Mouse (Mus musculus): Measurements from ENCODE around the gene Wdr78.

Gene Wdr78

DNA sequence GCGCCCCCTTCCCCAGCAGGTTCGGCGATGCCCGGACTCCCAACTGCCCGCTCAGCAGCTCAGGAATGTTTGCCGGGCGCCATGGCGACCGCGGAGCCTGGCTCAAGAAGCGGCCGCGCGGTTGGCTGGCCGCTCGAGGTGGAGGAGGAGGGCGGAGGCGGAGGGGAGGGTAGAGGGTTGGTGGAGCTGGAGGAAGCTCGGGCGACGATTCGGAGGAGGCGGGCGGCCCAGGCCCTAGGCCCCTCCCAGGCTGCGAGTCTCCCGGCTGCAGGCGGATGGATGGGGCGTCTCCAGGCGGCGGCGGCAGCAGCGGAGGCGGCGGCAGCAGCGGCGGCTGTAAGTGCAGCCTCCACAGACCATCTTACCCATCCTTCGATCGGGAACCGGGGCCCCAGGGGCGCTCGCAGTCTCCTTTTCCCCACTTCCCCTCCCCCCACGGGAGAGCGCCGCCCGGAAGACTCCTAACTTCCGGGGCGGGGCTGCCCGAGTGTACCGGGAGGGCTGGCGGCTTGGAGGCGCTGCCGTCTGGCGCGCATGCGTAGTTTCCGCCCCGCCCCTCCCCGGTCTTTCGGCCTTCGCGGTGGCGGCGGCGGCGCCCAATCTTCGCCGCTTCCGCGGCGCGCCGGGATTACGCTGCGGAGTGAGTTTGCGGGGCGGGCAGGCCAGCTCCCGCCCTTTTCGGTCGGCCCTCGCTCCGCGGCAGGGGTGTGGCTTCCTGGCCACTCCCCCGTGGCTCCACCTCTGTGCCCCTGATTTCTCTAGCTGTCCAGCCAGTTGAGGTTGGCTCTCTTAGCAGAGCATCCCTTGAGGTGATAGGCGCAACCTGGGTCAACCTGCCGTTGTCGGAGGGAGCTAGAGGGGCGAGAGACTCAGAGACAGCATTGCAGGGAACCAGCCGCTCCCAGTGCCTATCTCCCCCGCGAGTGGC lies at the start of gene Wdr78, which contains the start of gene Mier1:
Gene Wdr78 (minus strand): TSS at position 372 of the 928 bp plus-strand sequence.
Gene Mier1 (plus strand): TSS at position 207 of the 928 bp plus-strand sequence.
- DNase-seq = peak; percentile 96

DNA sequence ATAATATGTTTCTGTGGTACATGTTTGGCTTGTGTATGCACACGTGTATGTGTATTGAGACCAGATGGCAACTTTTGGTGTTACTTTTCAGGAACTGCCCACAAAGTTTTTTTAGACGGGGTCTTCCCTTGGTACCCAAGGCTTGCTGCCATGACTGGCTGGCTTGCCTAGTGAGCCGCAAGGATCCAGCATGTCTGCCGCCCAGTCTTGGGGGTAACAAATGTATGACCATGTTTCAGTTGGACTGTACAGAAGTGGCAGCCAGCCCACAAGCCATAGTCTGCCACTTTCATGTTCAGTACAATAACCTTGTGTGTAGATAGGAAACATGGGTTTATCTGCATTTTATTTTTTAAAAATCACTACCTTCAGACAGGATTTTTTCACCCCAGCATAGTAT lies 44.4 kb upstream of the Wdr78 start:
- no peak for DNase-seq

DNA sequence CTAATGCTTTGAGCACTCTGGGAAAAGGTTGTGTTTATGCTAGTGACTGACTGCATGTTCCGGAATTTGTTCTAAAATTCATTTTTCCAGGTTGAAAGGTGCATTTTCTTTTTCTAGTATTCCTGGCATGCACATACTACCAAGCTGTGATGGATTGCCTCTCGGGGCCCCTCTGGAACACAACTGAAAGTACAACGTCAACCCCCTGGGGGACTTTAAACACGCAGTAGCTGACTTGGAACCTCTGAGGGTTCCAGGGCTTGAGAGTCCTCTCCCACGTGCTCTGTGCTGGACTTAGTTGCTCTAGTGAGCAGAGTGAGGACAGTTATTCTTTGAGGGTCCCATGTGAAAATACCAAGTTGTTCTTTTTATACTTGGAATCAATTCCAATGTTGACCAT lies 37.6 kb upstream of the Wdr78 start:
- no peak for DNase-seq

DNA sequence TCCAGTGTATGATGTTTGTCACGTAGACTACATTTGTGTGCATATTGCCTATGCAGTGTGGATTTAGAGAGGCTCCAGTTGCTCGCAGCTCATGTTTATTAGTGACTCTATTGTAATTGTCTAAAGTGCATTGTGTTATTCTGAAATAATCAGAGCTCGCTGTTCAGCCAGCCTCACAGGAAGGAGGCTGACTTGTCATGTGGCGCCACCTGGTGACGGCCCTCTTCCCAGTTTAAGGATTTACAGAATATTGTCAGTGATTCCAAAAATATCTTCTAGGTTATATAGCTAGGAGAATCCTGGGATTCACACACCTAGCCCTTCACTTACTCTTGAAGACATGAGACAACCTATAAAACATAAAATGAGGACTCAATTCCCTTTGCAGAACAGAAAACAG lies 32.0 kb upstream of the Wdr78 start:
- peak; percentile 40 for DNase-seq

DNA sequence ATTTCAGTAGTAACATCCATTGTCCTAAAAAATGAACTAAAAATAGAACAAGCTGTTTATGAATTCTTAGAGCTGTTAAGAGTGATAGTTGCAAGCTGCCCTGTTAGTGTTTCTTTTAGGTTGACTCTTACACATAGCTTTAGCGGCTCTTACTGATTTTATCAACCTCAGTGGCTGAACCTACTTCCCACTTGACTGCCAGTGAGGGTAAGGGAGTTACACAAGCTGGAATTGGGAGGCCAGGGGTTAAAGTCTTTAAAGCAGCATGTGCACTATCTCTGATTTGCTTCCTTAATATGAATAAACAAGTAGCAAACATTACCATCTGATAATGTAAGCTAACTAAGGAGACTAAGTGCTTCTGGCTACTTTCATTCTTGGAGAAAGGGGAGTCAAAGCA lies 22.6 kb upstream of the Wdr78 start:
- no peak for DNase-seq

DNA sequence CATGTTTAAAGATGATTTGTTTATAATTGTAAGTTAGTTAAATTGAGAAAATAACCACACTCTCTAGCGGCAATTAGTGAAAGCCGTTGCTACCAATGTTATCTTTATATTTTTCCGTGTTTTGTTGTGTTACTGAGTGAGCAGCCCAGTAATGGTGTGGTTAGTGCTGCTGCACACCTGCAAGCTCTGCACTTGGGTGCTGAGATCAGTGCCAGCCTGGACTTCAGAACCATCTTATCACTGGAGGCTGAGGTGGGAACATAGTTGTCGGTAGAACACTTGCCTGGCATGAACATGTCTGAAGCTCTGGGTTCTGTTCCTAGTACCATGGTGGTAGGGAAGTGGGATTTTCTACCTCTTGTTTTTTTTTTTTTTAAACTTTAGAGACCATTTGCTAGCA lies 12.2 kb upstream of the Wdr78 start:
- no peak for DNase-seq

DNA sequence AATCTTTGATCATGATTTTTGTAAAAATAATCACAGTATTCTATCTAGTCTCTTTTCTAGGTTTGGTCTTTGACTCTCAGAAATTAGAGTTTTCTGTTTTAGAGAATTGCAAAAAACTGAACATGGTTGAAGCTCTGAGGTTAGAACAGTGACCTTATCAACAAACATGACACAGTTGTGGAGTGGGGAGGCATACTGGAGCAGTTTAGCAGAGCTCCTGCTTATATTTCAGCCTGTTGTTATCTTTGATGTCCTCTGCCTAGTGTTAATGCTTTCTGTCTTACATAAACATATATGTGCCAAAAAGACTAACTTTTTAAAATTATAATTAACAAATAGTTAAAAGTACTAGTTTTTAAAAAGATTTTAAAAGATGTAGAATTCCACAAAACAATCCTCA lies 9.3 kb upstream of the Wdr78 start:
- DNase-seq = no peak

DNA sequence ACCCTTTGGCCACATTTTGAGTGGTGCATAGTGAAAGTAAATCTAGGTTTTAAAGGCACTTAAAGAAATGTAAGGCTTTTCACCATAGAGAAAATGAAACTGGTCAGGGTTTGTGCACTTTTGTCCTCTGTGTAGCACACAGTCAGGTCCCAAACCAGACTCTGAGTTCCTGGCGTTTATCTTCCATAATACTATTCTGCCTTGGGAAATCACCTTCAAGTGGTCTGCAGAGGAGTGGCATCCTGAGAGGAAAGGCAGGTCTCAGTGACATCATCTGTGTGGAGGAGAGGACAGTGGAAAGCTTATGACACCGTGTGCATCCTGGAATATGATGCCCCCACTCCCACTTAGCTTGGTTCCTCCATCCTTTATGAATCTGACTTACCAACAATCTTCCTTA lies 8.7 kb upstream of the Wdr78 start:
- DNase-seq = no peak

DNA sequence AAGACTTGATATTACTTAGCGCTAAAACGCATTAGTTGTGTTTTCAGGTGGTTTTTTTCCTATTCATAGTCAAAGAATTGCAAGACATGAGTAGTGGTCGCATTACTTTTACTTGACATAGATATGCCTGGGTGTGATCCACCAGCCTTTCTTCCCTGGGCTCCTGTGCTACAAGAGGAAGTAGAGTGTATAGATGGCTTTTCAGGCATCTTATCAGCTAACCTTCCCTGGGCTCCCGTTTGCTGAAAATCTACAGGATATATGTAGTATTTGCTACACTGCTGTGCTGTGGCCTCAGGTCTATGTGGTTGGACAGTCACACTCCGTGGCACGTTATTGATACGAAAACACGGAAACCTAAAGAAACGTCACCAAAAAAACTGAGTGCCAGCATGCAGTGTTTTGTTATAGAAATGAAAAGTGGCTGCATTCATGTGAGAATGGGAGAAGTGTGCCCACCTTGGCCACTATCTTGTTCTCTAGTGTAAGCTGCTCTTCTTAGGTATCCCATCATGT lies 6.6 kb upstream of the Wdr78 start:
- DNase-seq = no peak

DNA sequence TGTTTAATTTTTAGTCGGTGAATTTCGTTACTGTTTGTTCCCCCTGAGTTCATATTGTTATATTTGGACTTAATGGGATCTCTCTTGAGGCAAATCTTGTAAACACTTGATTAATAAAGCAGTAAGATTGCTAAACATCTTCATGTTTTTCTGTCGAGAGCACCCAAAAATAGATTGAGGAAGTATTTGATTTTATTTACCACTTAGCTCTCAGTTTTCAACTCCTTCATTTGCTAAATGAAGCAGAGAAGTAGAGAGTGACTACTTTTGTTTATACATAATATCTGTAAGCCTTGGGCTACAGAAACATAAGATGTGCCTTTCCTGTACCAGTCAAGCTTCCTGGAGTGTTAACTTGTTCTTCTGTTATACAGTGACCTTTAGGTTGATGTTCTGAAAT lies 6.0 kb upstream of the Wdr78 start:
- no peak for DNase-seq

DNA sequence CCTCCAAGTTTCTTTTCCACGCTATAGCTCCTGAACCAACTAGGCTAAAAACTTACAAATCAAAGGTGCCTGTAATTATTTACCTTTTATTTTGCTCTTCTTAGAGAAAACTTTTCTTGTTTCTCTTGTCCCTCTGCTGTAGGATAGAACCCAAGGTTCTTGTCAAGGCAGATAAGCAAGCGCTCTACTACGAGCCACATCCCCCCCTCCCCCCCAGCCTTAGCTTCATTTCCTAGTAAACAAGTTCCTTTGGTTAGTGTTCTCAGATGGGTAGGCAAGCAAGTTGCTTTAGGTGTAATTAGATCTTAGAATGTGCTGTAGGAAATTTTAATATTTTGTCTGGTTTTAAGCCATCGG lies 5.7 kb upstream of the Wdr78 start:
- no peak for DNase-seq

DNA sequence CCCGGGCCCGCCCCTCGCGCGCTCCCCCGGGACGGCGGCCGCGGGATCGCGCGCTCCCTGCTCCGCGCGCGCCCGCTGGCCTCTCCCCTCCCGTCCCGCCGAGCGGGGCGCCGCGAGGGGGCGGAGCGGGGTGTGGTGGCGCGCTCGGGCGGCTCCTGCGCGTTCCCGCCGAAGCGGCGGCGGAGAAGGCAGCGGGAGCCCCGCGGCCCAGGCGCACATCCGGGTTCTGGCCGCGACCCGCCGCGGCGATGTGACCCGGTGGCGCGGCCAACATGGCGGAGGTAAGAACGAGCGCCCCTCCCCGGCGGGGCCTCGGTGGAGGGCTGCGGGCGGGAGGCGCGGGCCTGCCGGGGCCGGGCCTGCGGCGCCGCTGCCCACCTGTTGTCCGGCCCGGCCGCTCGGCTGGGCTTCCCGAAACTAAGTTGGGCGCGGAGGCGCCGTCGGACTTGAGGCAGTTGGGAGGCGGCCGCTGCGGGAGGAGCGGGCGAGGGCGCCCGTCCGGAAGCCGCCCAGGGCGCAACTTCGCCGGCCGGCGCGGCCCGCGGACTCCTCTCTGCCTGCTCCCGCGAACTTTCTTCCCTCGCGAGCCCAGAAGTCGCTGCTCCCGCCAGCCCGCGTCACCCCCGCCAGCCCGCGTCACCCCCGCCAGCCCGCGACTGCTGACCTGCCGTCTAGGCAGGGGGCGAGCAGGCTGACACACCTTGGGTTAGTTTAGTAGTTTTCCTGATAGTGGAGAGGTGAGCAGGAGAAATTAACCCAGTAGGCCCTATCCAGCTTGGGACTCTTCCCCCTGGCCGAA lies 5.1 kb upstream of the Wdr78 start:
- peak; percentile 83 for DNase-seq

DNA sequence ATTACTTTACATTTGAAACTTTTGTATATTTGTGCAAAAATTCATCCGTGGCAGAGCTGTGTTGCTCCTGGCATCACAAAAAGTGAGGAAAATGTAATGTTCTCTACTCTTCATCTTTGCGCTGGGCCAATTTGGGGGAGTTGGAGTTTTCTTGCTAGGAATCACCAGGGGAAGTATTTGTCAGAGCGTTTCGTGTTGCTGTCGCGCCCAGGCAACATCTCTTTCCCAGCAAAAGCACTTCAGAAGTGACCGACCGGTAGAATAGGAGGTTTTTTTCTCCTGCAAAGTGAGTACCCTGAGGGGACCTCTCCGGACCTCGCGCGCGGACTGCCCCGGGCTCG lies 4.5 kb upstream of the Wdr78 start:
- DNase-seq = no peak

DNA sequence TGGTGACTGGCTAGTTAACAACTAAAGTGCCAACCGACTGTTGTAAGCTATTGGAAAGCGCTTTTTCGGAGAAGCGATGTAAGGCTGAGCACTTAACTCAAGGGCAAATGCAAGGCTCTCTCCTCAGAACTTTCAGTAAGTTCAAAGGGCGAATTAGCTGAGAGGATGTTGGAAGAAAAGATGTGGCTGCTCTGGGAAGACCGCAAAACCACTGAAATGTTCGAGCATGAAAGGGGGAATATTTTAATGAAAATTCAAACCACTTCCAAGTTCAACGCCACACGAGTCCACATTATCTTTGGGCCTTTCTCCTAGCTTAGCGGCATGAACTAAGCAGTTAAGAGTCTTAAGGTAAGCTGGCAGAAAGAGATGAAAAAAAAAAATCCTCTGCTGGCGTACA lies 953 bp downstream of the Wdr78 start:
- no peak for DNase-seq

DNA sequence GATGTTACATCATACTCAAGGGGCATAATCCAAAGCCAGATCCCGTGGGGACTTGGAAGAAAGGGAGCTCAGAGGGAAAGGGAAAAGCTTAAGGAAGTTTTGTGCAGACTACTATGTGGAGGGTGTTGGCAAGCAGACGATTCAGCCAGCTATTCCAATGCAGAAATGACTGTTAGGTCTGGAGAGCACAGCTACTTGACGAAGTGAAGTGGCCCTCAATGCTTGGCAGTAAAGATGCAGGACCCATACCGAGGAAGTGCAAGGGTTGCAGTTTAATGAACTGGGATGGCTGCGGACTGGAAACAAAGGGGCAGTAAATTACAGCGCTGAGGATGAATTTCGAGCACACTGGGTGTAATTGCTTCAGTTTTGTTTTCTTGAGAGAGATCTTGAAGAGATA lies 1.7 kb downstream of the Wdr78 start:
- DNase-seq = no peak

DNA sequence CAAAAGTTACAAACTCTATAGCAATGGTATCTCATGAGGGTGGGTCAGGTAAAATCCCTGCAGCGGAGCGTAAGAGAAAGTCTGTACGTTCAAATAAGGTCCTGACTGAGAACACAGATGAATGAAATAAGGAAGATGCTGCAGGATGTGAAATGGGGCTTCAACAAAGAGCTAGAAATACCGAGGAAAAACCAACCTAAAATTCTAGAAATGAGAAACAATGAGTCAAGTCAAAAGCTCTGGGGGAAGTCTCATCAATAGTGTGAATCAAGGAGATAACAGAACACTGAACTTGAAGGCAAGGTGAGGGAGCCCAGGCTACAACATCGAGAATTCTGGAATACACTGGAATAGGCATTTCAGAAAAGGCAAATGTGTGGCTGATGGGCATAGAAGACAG lies 15.8 kb downstream of the Wdr78 start:
- no peak for DNase-seq

DNA sequence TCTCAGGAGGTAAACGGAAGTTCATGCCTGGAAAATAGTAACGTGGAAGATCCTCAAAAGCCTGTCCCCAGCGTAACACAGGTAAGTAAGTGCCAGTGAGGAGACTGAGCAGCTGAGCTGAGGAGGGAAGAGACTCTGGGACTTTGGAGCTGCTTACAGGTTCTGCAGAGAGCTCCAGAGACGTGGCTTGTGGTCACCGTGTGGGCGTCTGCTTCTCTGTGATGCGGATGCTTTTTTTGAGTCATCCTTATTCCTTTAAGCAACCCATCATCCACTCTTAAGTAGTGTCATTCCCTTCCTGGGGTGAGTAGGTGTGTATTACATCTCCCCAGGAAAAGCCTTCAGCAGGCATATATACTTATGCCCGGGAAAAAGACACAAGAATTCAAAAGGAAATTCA lies 18.4 kb downstream of the Wdr78 start:
- no peak for DNase-seq

DNA sequence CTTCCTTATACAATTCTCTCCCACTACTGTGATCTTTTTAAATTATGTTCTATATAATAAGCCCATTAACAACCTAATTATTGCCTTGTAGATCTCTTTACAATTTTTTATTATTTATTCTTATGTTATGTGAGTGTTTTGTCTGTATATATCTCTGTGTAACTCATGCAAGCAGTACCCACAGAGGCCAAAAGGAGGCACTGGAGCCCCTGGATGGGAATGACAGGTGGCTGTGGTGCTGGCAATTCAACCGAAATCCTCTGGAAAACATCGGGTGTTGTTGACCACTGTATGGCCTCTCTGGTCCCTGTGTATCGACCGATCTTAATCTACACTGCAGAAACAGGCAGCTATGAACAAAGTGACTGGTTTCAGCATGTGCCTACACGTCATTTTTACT lies 29.1 kb downstream of the Wdr78 start:
- DNase-seq = no peak

DNA sequence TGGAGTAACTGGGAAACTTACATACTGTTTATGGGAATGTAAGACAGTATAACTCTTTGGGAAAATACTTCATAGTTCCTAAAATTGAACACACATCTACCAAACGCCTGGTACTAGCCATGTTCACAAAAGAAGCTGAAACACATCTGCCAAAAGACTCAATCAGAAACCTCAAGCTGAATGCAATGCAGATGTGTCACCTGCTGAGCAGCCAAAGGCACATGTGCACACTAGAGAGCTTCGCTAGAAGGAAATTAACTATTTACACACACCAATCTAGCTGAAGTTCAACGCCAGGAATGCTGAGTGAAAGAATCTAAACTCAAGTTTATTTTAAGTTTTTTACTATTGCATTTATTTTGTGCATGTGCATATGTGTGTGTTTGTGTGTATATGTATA lies 43.7 kb downstream of the Wdr78 start:
- no peak for DNase-seq

DNA sequence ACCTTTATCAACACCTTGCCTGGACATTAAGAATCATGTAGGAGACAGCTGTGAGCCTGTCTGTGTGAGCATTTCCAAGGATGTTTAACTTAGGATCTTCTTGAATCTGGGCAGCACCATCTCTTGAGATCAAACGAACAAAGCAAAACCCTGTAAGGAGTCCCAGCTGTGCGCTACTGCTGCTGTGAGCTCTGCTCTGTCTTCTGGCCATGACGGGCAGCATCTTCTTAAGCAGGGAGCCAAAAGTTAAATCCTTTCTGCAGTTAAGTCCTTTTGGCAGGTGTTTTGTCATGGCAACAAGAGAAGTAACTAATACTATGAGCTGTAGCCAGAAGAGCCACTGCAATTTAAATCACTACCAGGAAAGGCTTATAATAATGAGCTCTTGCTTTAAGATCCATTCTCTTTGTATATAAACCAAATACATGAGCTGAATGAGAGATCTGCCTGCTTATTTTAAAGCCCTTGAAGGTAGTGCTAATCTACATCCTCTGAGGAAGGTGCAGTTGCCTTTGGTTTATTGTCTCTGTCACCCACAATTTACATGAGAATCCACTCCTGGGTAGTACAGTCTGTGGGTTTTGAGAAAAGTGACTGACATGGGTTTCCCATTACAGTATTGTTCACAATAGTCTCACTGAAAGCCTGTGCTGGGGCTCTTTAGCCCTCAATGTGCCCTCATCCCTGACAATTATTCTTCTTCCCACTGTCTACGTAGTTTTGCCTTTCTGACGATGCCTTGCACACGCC lies 46.3 kb downstream of the Wdr78 start:
- no peak for DNase-seq

DNA sequence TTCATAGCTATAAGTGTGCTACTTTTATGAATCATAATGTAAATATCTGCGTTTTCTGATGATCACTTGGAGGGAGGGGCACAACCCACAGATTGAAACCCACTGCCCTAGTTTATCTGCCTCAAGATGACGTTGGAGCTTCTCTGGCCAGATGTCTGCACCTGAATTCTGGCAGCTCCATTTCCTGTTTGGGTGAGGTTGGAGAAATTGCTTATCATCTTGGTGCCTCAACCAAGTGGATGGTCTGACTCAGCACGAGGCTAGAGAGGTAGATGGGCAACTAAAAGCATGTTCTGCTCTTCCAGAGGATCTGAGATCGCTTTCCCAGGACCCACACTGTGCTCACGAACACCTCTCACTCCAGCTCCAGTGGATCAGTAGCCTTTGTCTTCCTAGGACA lies 49.4 kb downstream of the Wdr78 start:
- DNase-seq = no peak

DNA sequence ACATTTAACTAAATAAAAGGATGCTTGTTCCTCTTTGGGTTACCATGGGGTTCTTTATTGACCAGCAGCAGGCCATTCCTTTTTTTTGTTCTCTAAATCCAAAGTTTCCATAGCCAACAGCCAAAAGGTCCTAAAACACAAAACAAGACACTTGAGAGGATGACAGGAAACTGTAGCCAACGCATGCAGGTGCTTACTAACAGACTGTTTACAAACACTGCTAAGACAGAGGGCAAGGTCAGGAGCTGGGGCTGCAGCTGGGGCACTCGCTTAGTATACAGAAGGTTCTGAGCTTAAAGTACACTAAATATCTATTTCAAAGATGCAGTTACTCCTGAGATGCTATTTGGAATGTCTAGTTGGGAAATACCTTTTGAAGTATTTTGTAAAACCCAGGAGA lies 49.9 kb downstream of the Wdr78 start:
- DNase-seq = no peak

DNA sequence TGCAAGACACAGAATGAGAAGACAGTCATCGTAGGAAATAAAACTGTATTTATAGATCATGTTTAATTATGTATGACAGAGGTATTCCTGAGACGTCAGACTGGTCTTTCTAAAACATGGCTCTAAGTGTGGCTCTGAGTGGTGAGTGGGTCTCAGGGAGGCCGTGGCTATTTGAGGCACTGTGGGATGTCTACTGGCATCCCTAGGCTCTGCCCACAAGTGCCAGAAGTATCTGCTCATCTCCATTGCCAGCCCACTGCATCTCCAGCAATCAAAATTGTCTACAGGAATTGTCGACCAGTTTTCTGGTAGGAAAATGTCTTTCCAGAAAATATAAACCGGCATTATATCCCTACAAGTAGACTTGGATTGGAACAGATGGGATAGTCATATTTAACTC lies 57.4 kb downstream of the Wdr78 start:
- DNase-seq = no peak
